Mouse (Mus musculus) natural killer cell, adult 2 months (primary cell): ENCODE measurements around the gene Heg1.

Experiments used
- DNase-seq, 2 experiments: peaks; one replicate each; pipeline ENCODE4 v3.0.0; 2022; ENCODE audit warnings: low spot score in 2 of 2

Heg1 gene

DNA sequence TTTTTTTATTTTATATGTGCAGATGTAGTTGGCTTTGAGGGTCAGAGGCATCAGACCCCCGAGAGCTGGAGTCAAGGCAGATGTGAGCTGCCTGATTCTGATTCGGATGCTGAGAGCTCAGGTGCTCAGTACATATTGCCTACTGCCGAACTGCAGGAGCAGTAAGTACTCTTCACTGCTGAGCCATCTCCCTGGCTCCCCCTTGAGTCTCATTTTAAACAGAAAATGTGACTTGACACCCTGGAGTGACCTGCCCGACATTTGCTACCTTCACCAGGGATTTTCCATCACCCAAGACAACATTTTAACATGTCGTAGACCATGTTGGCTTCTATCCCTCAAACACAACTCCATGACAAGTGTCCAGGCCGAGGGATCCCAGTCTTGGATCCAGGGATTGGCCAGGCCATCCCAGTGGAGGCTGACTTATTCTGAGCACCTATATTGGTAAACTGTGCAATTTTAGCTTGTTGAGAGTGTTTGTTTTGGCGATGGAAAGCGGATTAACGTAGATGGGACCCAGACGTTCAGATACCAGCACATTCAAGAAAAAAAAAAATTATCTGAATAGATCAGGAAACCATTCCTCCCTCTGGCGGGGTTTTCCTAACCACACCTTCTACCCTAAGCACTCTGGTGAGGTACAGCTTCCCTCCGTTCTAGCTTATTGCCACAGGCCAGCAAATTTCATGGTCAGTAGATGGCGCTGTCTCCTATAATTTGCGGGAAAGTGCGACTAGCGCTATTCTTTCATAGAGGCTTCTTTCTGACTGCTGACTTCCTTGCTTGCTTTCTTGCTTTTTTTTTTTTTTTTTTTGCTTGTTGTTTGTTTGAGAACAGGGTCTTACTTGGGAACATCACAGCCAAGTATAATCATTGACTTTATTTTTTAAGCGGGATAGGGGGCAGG is 136.4 kb downstream of the Heg1 start:
- peak; percentile 66 to 79 for DNase-seq
